Mouse (Mus musculus) embryonic facial prominence, embryonic 11.5 days (tissue): Measurements from ENCODE around the gene Fem1a. TPM values are rescaled to one million over a fixed set of nuclear protein-coding genes. Genes with fewer than 3 reads are reported as not detected.

Experiments
- microRNA counts: library from miRNA; unstranded; fragments of <30 nt; microRNA quantifications from one replicate; lab custom pipeline; 2016
- microRNA-seq: library from miRNA; unstranded; fragments of <30 nt; microRNA quantifications from one replicate; pipeline ENCODE4, GENCODE M21; 2016; ENCODE audit warnings: borderline number of aligned reads
- polyA plus RNA-seq: library from polyadenylated mRNA; unstranded; fragments of >200 nt; fragmentation: Nextera tagmentation; extraction: Ambion mirVana; gene quantifications from 2 replicates; pipeline ENCODE4 v1.2.1, GENCODE M21; 2014

Fem1a gene
- polyA plus RNA-seq, 1 experiment from 2014 or later = 10.1 TPM

MicroRNAs encoded within 50 kb of the gene (microRNA counts, 519-probe panel; counts per million panel counts)
- microRNA mmu-miR-7b (lab: Ali Mortazavi, UCI) = 1,557 counts per million, percentile 7 among the panel's probes with 10 or more counts

Small RNA genes within 50 kb of the gene (microRNA-seq; reads per million reads assigned to microRNA genes)
- gene Mir7b = 199 reads per million, percentile 52 among the genes with 10 or more reads in this experiment

Other genes with a start within 250 kb of the Fem1a start
- 119 and 132 TPM in 2 replicates for gene Sh3gl1, start 220.2 kb upstream of the Fem1a start, polyA plus RNA-seq
- gene Chaf1a, start 216.4 kb upstream of the Fem1a start, polyA plus RNA-seq = 24.5 and 26.6 TPM in 2 replicates
- 40.9 and 43.1 TPM in 2 replicates for gene Ubxn6, start 181.8 kb upstream of the Fem1a start, polyA plus RNA-seq
- 101 and 106 TPM in 2 replicates for gene Hdgfl2, start 177.2 kb upstream of the Fem1a start, polyA plus RNA-seq
- gene Plin4, start 147.0 kb upstream of the Fem1a start, polyA plus RNA-seq = 0.08 TPM in 1 of 2 replicates, not detected in the other
- gene Plin5, start 139.2 kb upstream of the Fem1a start, polyA plus RNA-seq = 0.10 and 0.31 TPM in 2 replicates
- not detected in 2 replicates for gene Lrg1, start 134.8 kb upstream of the Fem1a start, polyA plus RNA-seq
- gene Sema6b, start 116.5 kb upstream of the Fem1a start, polyA plus RNA-seq = 1.1 and 1.6 TPM in 2 replicates
- 12.1 and 12.7 TPM in 2 replicates for gene Tnfaip8l1, start 94.3 kb upstream of the Fem1a start, polyA plus RNA-seq
- 48.5 and 60.5 TPM in 2 replicates for gene Mydgf, start 72.9 kb upstream of the Fem1a start, polyA plus RNA-seq
- gene Dpp9, start 37.9 kb upstream of the Fem1a start, polyA plus RNA-seq = 23.7 and 33.1 TPM in 2 replicates
- 2.9 and 3.6 TPM in 2 replicates for gene Ticam1, start 20.0 kb downstream of the Fem1a start, polyA plus RNA-seq
- gene Plin3, start 36.1 kb downstream of the Fem1a start, polyA plus RNA-seq = 33.0 and 48.5 TPM in 2 replicates
- gene Arrdc5, start 43.5 kb downstream of the Fem1a start, polyA plus RNA-seq = not detected in 2 replicates
- 118 and 119 TPM in 2 replicates for gene Uhrf1, start 46.5 kb downstream of the Fem1a start, polyA plus RNA-seq
- 27.3 and 28.2 TPM in 2 replicates for gene Kdm4b, start 69.3 kb downstream of the Fem1a start, polyA plus RNA-seq
- 80.1 and 81.5 TPM in 2 replicates for gene Ptprs, start 219.7 kb downstream of the Fem1a start, polyA plus RNA-seq